Mouse (Mus musculus): ENCODE data around the gene Olig1. TPM values are rescaled to one million over a fixed set of nuclear protein-coding genes. Genes with fewer than 3 reads are reported as not detected.

The Olig1 gene
- not detected for polyA plus RNA-seq (2014; fragmentation: Illumina TruSeq; extraction: RNeasy Lipid Tissue Mini Kit (QIAGEN cat#74804))

GRCm38 (mm10) chr16:91269468-91270211 is at the start of gene Olig1:
Gene Olig1, plus strand, starts transcription at chr16:91269772.

GRCm38 (mm10) chr16:91225233-91226037 is 44.1 kb upstream of the Olig1 start, which contains the start of gene Olig2:
Gene Olig2, plus strand, starts transcription at chr16:91225457.

Other genes with a start within 250 kb of the Olig1 start
- 91.2 TPM for gene Paxbp1, start 225.2 kb upstream of the Olig1 start, polyA plus RNA-seq (2014; fragmentation: Illumina TruSeq; extraction: RNeasy Lipid Tissue Mini Kit (QIAGEN cat#74804))
- gene 4932438H23Rik, start 174.7 kb upstream of the Olig1 start, polyA plus RNA-seq (2014; fragmentation: Illumina TruSeq; extraction: RNeasy Lipid Tissue Mini Kit (QIAGEN cat#74804)): 0.60 TPM
- gene Olig2, start 44.3 kb upstream of the Olig1 start, polyA plus RNA-seq (2014; fragmentation: Illumina TruSeq; extraction: RNeasy Lipid Tissue Mini Kit (QIAGEN cat#74804)): not detected
- gene Ifnar2, start 103.0 kb downstream of the Olig1 start, polyA plus RNA-seq (2014; fragmentation: Illumina TruSeq; extraction: RNeasy Lipid Tissue Mini Kit (QIAGEN cat#74804)): 133 TPM
- gene Gm21970, start 121.9 kb downstream of the Olig1 start, polyA plus RNA-seq (2014; fragmentation: Illumina TruSeq; extraction: RNeasy Lipid Tissue Mini Kit (QIAGEN cat#74804)): not detected
- gene Il10rb, start 136.4 kb downstream of the Olig1 start, polyA plus RNA-seq (2014; fragmentation: Illumina TruSeq; extraction: RNeasy Lipid Tissue Mini Kit (QIAGEN cat#74804)): 66.7 TPM
- 209 TPM for gene Ifnar1, start 215.5 kb downstream of the Olig1 start, polyA plus RNA-seq (2014; fragmentation: Illumina TruSeq; extraction: RNeasy Lipid Tissue Mini Kit (QIAGEN cat#74804))